Mouse (Mus musculus): ENCODE data around the gene Sdk1. TPM values are rescaled to one million over a fixed set of nuclear protein-coding genes. Genes with fewer than 3 reads are reported as not detected.

The Sdk1 gene
- total and polyA plus RNA-seq, 3 experiments: not detected

DNA sequence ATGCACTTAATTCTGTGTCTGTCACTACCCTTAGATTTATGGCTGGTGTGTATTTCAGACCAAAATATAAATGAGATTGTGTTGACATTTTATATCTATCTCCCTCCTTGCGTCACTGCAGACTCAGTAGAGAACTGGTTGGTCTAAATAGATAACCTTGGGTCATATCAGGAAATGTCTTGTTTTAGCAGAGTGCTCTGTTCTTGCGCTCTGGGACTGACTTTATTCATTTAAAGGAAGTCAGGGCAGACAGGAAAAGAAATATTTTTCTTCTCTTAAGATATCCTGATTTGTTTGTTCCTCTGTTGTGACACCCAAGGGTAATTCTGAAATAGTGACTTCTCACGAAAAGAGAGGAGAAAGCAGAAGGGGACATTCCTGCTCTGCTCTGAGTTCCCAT is 669.2 kb downstream of the Sdk1 start:
- H3K9ac ChIP-seq (ENCODE audit: control insufficient read depth, low read depth, low read length, poor library complexity, severe bottlenecking): no peak overlapping the region
- no peaks in the 10 kb centered on the region for H3K36me3 ChIP-seq (ENCODE audit: control insufficient read depth in 1 of 2, insufficient read depth in 2 of 2, low read length in 2 of 2)
- H3K4me1 ChIP-seq (ENCODE audit: control insufficient read depth in 1 of 2, insufficient read depth in 2 of 2, low read length in 2 of 2): no peaks in the 10 kb centered on the region
- no peak for DNase-seq (ENCODE audit: low read depth, low spot score)
- no peaks in the 10 kb centered on the region for H3K9me3 ChIP-seq (replicated peaks; ENCODE audit: insufficient read depth, low read length)
- H3K79me2 ChIP-seq (ENCODE audit: control insufficient read depth, insufficient read depth, low read length, poor library complexity): no peaks in the 10 kb centered on the region
- no peaks in the 10 kb centered on the region for H3K27me3 ChIP-seq (ENCODE audit: control insufficient read depth in 1 of 2, insufficient read depth in 2 of 2, low read length in 2 of 2)
- H3K4me3 ChIP-seq (ENCODE audit: control insufficient read depth in 1 of 2, insufficient read depth in 1 of 2, low read depth in 2 of 2, low read length in 2 of 2): no peak overlapping the region
- no peak overlapping the region for H3K27ac ChIP-seq (ENCODE audit: control insufficient read depth, low read depth, low read length)
- TF ChIP-seq NELFE (IDR thresholded peaks at IDR 0.05; ENCODE audit: low read depth, low read length) (no peak), GABPA (IDR thresholded peaks at IDR 0.05; ENCODE audit: low read depth, low read length) (no peak), POLR2A (IDR thresholded peaks at IDR 0.05; ENCODE audit: control insufficient read depth in 1 of 2, insufficient read depth in 1 of 2, low read depth in 1 of 2, low read length in 2 of 2, poor library complexity in 1 of 2) (no peak), RAD21 (IDR thresholded peaks at IDR 0.05; ENCODE audit: low read depth, low read length) (no peak), NRF1 (IDR thresholded peaks at IDR 0.05; ENCODE audit: insufficient read depth, low read depth, low read length, poor library complexity, severe bottlenecking) (no peak), BHLHE40 (IDR thresholded peaks at IDR 0.05; ENCODE audit: borderline replicate concordance, low read depth, low read length) (no peak), EP300 (IDR thresholded peaks at IDR 0.05; ENCODE audit: low read depth in 1 of 2, low read length in 2 of 2) (no peak)

GRCm38 (mm10) chr5:141910886-141911285 is 669.6 kb downstream of the Sdk1 start:
- no peak overlapping the region for H3K27ac ChIP-seq (ENCODE audit: control insufficient read depth, low read depth, low read length)
- H3K4me1 ChIP-seq (ENCODE audit: control insufficient read depth in 1 of 2, insufficient read depth in 2 of 2, low read length in 2 of 2): no peaks in the 10 kb centered on the region
- no peak overlapping the region for H3K4me3 ChIP-seq (ENCODE audit: control insufficient read depth in 1 of 2, insufficient read depth in 1 of 2, low read depth in 2 of 2, low read length in 2 of 2)
- TF ChIP-seq ETS1 (IDR thresholded peaks at IDR 0.05; ENCODE audit: low read depth, low read length): no peak
- no peak for TF ChIP-seq SMC3 (IDR thresholded peaks at IDR 0.05; ENCODE audit: low read depth, low read length)
- TF ChIP-seq USF2 (IDR thresholded peaks at IDR 0.05; ENCODE audit: borderline replicate concordance in 1 of 2, insufficient read depth in 1 of 2, low read depth in 1 of 2, low read length in 2 of 2): no peak
- TF ChIP-seq NELFE (IDR thresholded peaks at IDR 0.05; ENCODE audit: low read depth, low read length): no peak
- TF ChIP-seq KAT2A (conservative IDR thresholded peaks at IDR 0.05; ENCODE audit: low read depth, low read length): no peak
- TF ChIP-seq USF1 (IDR thresholded peaks at IDR 0.05; ENCODE audit: low read depth, low read length): no peak
- TF ChIP-seq GATA1 (IDR thresholded peaks at IDR 0.05; ENCODE audit: low read depth, low read length): no peak
- H3K79me2 ChIP-seq (ENCODE audit: control insufficient read depth, insufficient read depth, low read length, poor library complexity): no peaks in the 10 kb centered on the region
- no peaks in the 10 kb centered on the region for H3K9me3 ChIP-seq (replicated peaks; ENCODE audit: insufficient read depth, low read length)
- no peaks in the 10 kb centered on the region for H3K36me3 ChIP-seq (ENCODE audit: control insufficient read depth in 1 of 2, insufficient read depth in 2 of 2, low read length in 2 of 2)
- H3K9ac ChIP-seq (ENCODE audit: control insufficient read depth, low read depth, low read length, poor library complexity, severe bottlenecking): no peak overlapping the region
- DNase-seq (ENCODE audit: low read depth, low spot score): no peak
- no peaks in the 10 kb centered on the region for H3K27me3 ChIP-seq (ENCODE audit: control insufficient read depth in 1 of 2, insufficient read depth in 2 of 2, low read length in 2 of 2)

DNA sequence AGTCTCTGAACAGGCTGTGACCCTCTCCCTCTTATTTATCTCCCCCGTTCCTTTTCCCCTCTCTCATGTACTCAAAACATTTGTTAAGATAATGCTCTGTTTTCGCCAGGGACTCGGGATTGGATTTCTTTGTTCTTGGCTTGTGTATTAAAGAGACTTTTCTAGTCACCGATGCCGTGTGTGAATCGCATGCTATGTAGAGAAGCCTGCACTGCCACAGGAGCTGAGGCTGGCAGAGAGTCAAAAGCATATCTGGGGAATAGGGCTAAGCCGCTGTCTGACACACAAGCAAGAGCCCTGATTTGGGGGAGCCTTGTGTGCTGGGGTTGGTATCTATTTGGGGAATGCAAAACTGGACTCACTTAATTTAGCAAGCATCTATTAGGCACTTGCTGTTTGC is 671.6 kb downstream of the Sdk1 start:
- Histone ChIP-seq H3K36me3 (ENCODE audit: control insufficient read depth in 1 of 2, insufficient read depth in 2 of 2, low read length in 2 of 2) (no peaks in the 10 kb centered on the region), H3K79me2 (ENCODE audit: control insufficient read depth, insufficient read depth, low read length, poor library complexity) (no peaks in the 10 kb centered on the region), H3K4me1 (ENCODE audit: control insufficient read depth in 1 of 2, insufficient read depth in 2 of 2, low read length in 2 of 2) (no peaks in the 10 kb centered on the region), H3K9ac (ENCODE audit: control insufficient read depth, low read depth, low read length, poor library complexity, severe bottlenecking) (no peak overlapping the region), H3K4me3 (ENCODE audit: control insufficient read depth in 1 of 2, insufficient read depth in 1 of 2, low read depth in 2 of 2, low read length in 2 of 2) (no peak overlapping the region), H3K27ac (ENCODE audit: control insufficient read depth, low read depth, low read length) (no peak overlapping the region), H3K9me3 (replicated peaks; ENCODE audit: insufficient read depth, low read length) (no peaks in the 10 kb centered on the region), H3K27me3 (ENCODE audit: control insufficient read depth in 1 of 2, insufficient read depth in 2 of 2, low read length in 2 of 2) (no peaks in the 10 kb centered on the region)
- TF ChIP-seq NRF1 (IDR thresholded peaks at IDR 0.05; ENCODE audit: insufficient read depth, low read depth, low read length, poor library complexity, severe bottlenecking) (no peak), MEF2A (IDR thresholded peaks at IDR 0.05; ENCODE audit: extremely low read depth, insufficient replicate concordance, low read depth, low read length, poor library complexity, severe bottlenecking) (no peak), ZC3H11A (IDR thresholded peaks at IDR 0.05; ENCODE audit: low read depth, low read length) (no peak), E2F4 (IDR thresholded peaks at IDR 0.05; ENCODE audit: borderline replicate concordance, low read depth, low read length) (no peak), RCOR1 (IDR thresholded peaks at IDR 0.05; ENCODE audit: low read depth, low read length) (no peak), KAT2A (conservative IDR thresholded peaks at IDR 0.05; ENCODE audit: low read depth, low read length) (no peak), UBTF (IDR thresholded peaks at IDR 0.05; ENCODE audit: borderline replicate concordance, insufficient read depth, low read depth, low read length) (no peak)
- no peak for DNase-seq (ENCODE audit: low read depth, low spot score)

Data from MEL (cell line).